Mouse (Mus musculus) lung, postnatal 0 days (tissue): ENCODE measurements around the gene Popdc3. TPM values are rescaled to one million over a fixed set of nuclear protein-coding genes. Genes with fewer than 3 reads are reported as not detected.

Experiments
- ATAC-seq: fragments of 200-750 bp; cut with Nextera tagmentation; 2 replicates; pipeline ENCODE4 v1.8.0; 2017; ENCODE audit warnings: moderate library complexity
- DNase-seq: peaks from one replicate; pipeline ENCODE4 v3.0.0-alpha.2; 2016; ENCODE audit warnings: low spot score
- H3K27ac ChIP-seq: fragments of 300-500 bp; sonication (generic); 2 replicates; pipeline ENCODE4 v1.5.1; 2014; ENCODE audit warnings: antibody characterized with exemption, mild to moderate bottlenecking, low read length, mixed read lengths
- H3K27me3 ChIP-seq: fragments of 300-500 bp; sonication (generic); replicated peaks from 2 replicates; pipeline ENCODE4 v1.6.1; 2014; ENCODE audit warnings: low read length, mixed read lengths; ENCODE audit not compliant: insufficient read depth
- H3K36me3 ChIP-seq: fragments of 300-500 bp; sonication (generic); 2 replicates; pipeline ENCODE4 v1.6.1; 2014; ENCODE audit warnings: low read length, mixed read lengths; ENCODE audit not compliant: insufficient read depth
- H3K4me1 ChIP-seq: fragments of 300-500 bp; sonication (generic); 2 replicates; pipeline ENCODE4 v1.6.1; 2014; ENCODE audit warnings: antibody characterized with exemption, low read depth, low read length, mixed read lengths; ENCODE audit not compliant: insufficient read depth
- H3K4me2 ChIP-seq: fragments of 300-500 bp; sonication (generic); replicated peaks from 2 replicates; pipeline ENCODE4 v1.6.1; 2014; ENCODE audit warnings: low read depth, mild to moderate bottlenecking, low read length, moderate library complexity, mixed read lengths
- H3K4me3 ChIP-seq: fragments of 300-500 bp; sonication (generic); 2 replicates; pipeline ENCODE4 v1.5.1; 2014; ENCODE audit warnings: low read depth, low read length
- H3K9ac ChIP-seq: fragments of 300-500 bp; sonication (generic); replicated peaks from 2 replicates; pipeline ENCODE4 v1.6.1; 2014; ENCODE audit warnings: low read depth, mild to moderate bottlenecking
- H3K9me3 ChIP-seq: fragments of 300-500 bp; sonication (generic); 2 replicates; pipeline ENCODE4 v1.6.1; 2016; ENCODE audit warnings: low read length, mixed read lengths
- CTCF ChIP-seq: IDR thresholded peaks from 2 replicates; pipeline ENCODE4 v1.5.1; 2016; ENCODE audit warnings: antibody characterized with exemption, mild to moderate bottlenecking
- EP300 ChIP-seq: IDR thresholded peaks from 2 replicates; pipeline ENCODE4 v1.6.1; 2016; ENCODE audit warnings: antibody characterized with exemption, mild to moderate bottlenecking, control low read depth
- WGBS: fragments of 180-500 bp; shearing (Covaris S2); extraction: QIAGEN DNeasy Blood & Tissue Kit; methylation state at CpG from one replicate; pipeline ENCODE4 v1.1.7; 2014; 5-methylcytosine and 5-hydroxymethylcytosine counted together
- polyA plus RNA-seq: library from polyadenylated mRNA; unstranded; fragments of >200 nt; fragmentation: Nextera tagmentation; extraction: Ambion mirVana; gene quantifications from 2 replicates; pipeline ENCODE4 v1.2.1, GENCODE M21; 2015

Popdc3 gene
- polyA plus RNA-seq, 1 experiment from 2014 or later: 6.6 TPM

DNA sequence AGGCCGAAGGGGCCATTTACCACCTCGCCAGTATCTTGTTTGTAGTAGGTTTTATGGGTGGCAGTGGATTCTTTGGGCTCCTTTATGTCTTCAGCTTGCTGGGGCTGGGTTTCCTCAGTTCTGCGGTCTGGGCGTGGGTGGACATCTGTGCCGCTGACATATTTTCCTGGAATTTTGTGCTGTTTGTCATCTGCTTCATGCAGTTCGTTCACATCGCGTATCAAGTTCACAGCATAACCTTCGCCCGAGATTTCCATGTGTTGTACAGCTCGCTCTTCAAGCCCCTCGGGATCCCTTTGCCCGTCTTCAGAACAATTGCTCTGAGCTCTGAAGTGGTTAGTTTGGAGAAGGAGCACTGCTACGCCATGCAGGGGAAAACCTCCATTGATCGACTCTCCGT is 137.0 kb downstream of the Popdc3 start:
- no peaks in the 10 kb centered on the region for H3K36me3 ChIP-seq
- no peaks in the 10 kb centered on the region for H3K27me3 ChIP-seq
- H3K4me2 ChIP-seq: no peak overlapping the region
- TF ChIP-seq EP300 (no peak), CTCF (no peak)
- ATAC-seq (no peak), DNase-seq (no peak)
- H3K27ac ChIP-seq: no peak overlapping the region
- no peak overlapping the region for H3K9ac ChIP-seq
- H3K9me3 ChIP-seq: no peaks in the 10 kb centered on the region
- no peak overlapping the region for H3K4me3 ChIP-seq
- H3K4me1 ChIP-seq: no peaks in the 10 kb centered on the region
- WGBS: 88% methylated on average over 16 of the region's 16 CpGs

DNA sequence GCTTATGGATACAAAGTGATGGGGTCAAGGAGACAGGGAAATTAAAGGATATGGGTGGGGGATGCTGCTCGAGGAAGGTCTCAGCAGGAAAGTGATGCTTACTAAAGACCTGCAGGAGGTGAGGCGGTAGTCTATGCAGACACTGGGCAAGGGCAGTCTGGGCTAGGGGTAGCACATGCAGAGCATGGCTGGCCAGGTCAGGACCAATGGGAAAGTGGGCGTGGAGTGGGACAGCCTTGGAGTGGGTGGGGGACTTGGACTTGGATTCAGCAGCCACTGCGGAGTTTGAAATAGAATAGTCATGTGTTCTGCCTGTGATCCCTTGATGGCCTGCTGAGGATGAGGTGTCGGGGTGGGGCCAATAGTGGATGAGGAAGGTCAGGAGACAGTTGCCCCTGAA is 141.0 kb downstream of the Popdc3 start:
- Histone ChIP-seq H3K36me3 (no peaks in the 10 kb centered on the region), H3K27ac (no peak overlapping the region), H3K4me2 (no peak overlapping the region), H3K4me1 (no peaks in the 10 kb centered on the region), H3K27me3 (no peaks in the 10 kb centered on the region), H3K9ac (no peak overlapping the region), H3K4me3 (no peak overlapping the region), H3K9me3 (no peaks in the 10 kb centered on the region)
- DNase-seq: no peak
- ATAC-seq: no peak
- no peak for TF ChIP-seq EP300
- no peak for TF ChIP-seq CTCF
- WGBS: 79% methylated on average over 5 of the region's 5 CpGs

DNA sequence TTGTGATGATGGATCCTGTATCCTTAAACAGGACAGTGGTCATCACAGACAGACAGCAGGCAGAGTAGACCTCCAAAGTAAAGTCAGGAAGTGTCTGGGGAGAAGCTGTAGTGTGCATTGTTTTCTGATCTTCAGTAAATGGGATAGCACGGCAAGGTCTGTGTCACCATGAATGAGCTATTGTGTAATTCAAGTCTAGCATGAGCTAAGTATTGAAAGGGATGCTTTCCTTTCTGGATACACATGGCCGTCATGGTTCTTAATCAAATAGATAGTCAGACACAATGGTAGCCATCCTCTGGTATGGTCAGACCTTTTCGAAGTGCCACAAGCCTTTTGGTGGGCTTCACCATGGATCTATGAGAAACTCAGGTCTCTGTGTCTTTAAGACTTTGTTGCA is 142.4 kb downstream of the Popdc3 start:
- ATAC-seq: no peak
- TF ChIP-seq CTCF: no peak
- Histone ChIP-seq H3K27me3 (no peaks in the 10 kb centered on the region), H3K36me3 (no peaks in the 10 kb centered on the region), H3K4me1 (no peaks in the 10 kb centered on the region), H3K9me3 (no peaks in the 10 kb centered on the region), H3K4me3 (no peak overlapping the region), H3K27ac (no peak overlapping the region), H3K4me2 (no peak overlapping the region), H3K9ac (no peak overlapping the region)
- WGBS: 86% methylated on average over 3 of the region's 3 CpGs
- DNase-seq: no peak

DNA sequence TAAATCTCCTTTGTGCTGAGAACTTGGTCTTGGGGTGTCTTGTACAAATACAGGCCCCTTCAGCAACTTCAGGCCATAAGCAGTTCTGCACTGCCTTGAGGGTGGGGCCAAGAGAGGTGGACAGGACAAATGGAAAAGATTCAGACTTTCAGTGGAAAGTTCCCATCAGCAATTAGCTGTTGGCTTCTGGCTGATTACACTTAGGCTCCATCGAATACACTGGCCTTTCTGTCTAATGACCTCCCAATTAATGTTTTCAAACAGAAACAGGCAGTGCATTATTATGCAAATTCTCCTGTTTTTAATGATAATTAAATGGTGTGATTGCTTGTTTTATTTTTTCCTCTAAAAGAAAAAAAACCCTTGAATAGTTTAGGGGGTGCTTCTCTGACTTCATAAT is 146.3 kb downstream of the Popdc3 start:
- Histone ChIP-seq H3K4me1 (no peaks in the 10 kb centered on the region), H3K4me3 (no peak overlapping the region), H3K27ac (no peak overlapping the region), H3K9me3 (no peaks in the 10 kb centered on the region), H3K4me2 (no peak overlapping the region), H3K9ac (no peak overlapping the region), H3K36me3 (no peaks in the 10 kb centered on the region), H3K27me3 (no peaks in the 10 kb centered on the region)
- no peak for TF ChIP-seq EP300
- no peak for TF ChIP-seq CTCF
- DNase-seq: no peak
- no peak for ATAC-seq
- WGBS: 74% methylated on average over 1 of the region's 1 CpGs

DNA sequence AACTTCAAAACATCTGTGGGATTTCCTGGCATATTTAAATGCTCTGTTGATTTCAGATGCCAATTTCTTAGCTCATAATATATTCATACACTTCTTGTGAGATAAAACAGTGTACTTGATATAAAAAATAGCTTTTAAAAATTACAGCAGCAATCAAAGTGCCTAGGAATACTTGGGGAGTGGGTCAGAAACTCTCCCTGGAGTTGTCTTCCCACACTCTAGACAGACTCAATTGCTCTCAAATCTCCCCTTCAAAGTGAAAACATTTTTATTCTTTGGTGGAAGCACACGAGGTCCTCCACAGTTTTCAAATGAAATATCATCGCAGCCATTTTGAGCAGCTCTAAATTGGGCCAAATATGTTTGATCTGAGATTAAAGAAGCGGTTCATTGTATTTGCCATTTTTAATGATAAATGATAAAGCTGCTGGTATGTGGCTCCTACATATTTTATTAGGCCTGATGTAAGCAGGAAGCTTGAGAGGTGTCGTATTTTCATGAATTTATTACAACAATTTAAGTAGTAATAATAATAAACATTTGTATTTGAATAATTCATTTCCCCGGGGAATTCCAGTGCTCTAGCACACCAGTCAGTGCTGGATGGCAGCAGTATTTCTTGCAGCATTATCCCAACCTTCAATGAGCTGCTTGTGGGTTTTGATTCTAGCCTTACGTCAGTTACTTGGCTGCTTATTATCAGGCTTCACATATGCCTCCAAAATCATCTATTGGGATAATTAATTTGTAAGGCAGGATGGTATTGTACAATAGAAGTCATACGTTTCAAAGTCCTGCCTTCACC is 150.5 kb downstream of the Popdc3 start:
- Histone ChIP-seq H3K4me2 (no peak overlapping the region), H3K9me3 (no peaks in the 10 kb centered on the region), H3K4me3 (no peak overlapping the region), H3K4me1 (no peaks in the 10 kb centered on the region), H3K27ac (no peak overlapping the region), H3K27me3 (no peaks in the 10 kb centered on the region), H3K36me3 (no peaks in the 10 kb centered on the region), H3K9ac (no peak overlapping the region)
- TF ChIP-seq EP300 (no peak), CTCF (no peak)
- DNase-seq: no peak
- ATAC-seq: no peak
- 72% methylated on average over 7 of the region's 7 CpGs for WGBS

DNA sequence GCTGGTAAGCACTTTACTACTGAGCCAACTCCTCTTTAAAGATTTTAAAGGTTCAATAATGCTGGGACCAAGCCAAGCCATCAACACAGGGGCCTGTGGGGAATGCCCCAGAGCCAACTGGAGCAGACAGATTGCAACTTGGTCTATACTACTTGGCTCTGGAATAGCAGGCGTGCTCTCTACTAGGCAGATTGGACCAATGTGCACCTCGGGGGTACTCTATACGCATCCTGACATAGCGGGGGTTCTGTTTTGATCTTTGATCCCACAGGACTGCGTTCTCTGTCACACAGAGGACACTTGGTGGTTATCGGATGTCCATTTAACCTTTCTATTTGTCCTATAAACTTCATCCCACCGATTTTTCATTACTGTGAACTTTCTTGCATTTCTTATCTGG is 157.0 kb downstream of the Popdc3 start:
- WGBS: 32% methylated on average over 7 of the region's 7 CpGs
- Histone ChIP-seq H3K27ac (no peak overlapping the region), H3K4me1 (no peaks in the 10 kb centered on the region), H3K4me2 (peak overlapping the region; percentile 93; the same call in 1 of the 2 replicates), H3K27me3 (peaks cover 24% of the 10 kb centered on the region), H3K9me3 (no peaks in the 10 kb centered on the region), H3K9ac (no peak overlapping the region), H3K36me3 (no peaks in the 10 kb centered on the region), H3K4me3 (peak overlapping the region; percentile 58; the same call in 1 of the 2 replicates)
- TF ChIP-seq CTCF (no peak), EP300 (no peak)
- DNase-seq: no peak
- no peak for ATAC-seq
